Mouse (Mus musculus): ENCODE measurements around the gene Cpsf6. TPM values are rescaled to one million over a fixed set of nuclear protein-coding genes. Genes with fewer than 3 reads are reported as not detected.

Cpsf6 gene
- polyA plus RNA-seq, 1 experiment from 2014 or later, result 93.0 TPM

DNA sequence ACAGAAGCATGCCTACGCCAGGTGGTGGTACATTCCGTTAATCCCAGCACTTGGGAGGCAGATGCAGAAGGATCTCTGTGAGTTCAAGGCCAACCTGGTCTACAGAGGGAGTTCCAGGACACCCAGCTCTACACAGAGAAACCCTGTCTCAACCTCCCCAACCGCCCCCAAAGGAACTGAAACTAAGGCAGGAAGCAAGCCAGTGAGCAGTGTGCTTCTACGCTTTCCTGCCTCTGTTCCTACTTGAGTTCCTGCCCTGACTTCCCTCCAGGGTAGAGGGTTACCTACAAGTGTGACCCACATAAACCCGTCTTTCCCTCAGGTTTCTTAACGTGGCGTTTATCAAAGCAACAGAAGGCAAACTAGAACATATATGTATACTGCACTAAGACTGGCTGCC lies 56.0 kb downstream of the Cpsf6 start:
- H3K9ac ChIP-seq (ENCODE audit: low read length), result no peak overlapping the region
- H3K36me3 ChIP-seq (ENCODE audit: control insufficient read depth, insufficient read depth, low read length), result no peaks in the 10 kb centered on the region
- no peak overlapping the region for H3K4me2 ChIP-seq (ENCODE audit: low read length)
- peaks cover 0 to 3% of the 10 kb centered on the region in 2 experiments; a peak in 1 of 4 replicates for H3K4me1 ChIP-seq (ENCODE audit: control insufficient read depth in 2 of 2, insufficient read depth in 2 of 2, low read length in 2 of 2)
- no peak for ATAC-seq (ENCODE audit: insufficient number of reproducible peaks, insufficient read depth, low FRiP score, low read depth)
- H3K9me3 ChIP-seq (ENCODE audit: control insufficient read depth, low read length), result no peaks in the 10 kb centered on the region
- no peaks in the 10 kb centered on the region for H3K27me3 ChIP-seq (ENCODE audit: control insufficient read depth, insufficient read depth, low read length)
- WGBS, result 87% methylated on average over 7 of the region's 7 CpGs
- no peak overlapping the region for H3K4me3 ChIP-seq (ENCODE audit: control insufficient read depth in 1 of 2, insufficient read depth in 1 of 2, low read depth in 1 of 2, low read length in 2 of 2)
- no peak overlapping the region for H3K27ac ChIP-seq (replicated peaks in 1 of 2; ENCODE audit: control insufficient read depth in 1 of 2, insufficient read depth in 1 of 2, low read depth in 2 of 2, low read length in 2 of 2)

DNA sequence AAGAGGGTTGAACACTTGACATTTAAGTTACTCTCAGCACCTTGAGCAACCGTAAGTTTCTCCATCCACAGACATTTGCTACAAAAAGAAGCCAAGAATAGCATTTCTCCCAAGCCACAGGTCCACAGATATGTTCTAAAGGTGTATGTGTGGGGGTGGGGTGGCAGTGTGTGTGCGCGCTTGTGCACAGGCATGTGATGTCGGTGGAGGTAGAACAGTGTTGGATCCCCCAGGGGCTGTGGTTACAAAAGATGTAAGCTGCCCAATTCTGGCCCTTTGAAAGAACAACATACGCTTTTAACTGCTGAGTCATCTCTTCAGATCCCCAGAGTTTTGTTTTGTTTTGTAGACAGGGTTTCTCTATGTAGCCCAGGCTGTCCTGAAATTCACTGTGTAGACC lies 57.2 kb downstream of the Cpsf6 start:
- Histone ChIP-seq H3K4me2 (ENCODE audit: low read length) (no peak overlapping the region), H3K27me3 (ENCODE audit: control insufficient read depth, insufficient read depth, low read length) (no peaks in the 10 kb centered on the region), H3K27ac (replicated peaks in 1 of 2; ENCODE audit: control insufficient read depth in 1 of 2, insufficient read depth in 1 of 2, low read depth in 2 of 2, low read length in 2 of 2) (no peak overlapping the region), H3K4me3 (ENCODE audit: control insufficient read depth in 1 of 2, insufficient read depth in 1 of 2, low read depth in 1 of 2, low read length in 2 of 2) (no peak overlapping the region), H3K36me3 (ENCODE audit: control insufficient read depth, insufficient read depth, low read length) (no peaks in the 10 kb centered on the region), H3K4me1 (ENCODE audit: control insufficient read depth in 2 of 2, insufficient read depth in 2 of 2, low read length in 2 of 2) (no peaks in the 10 kb centered on the region), H3K9ac (ENCODE audit: low read length) (no peak overlapping the region), H3K9me3 (ENCODE audit: control insufficient read depth, low read length) (no peaks in the 10 kb centered on the region)
- 90% methylated on average over 5 of the region's 5 CpGs for WGBS
- ATAC-seq (ENCODE audit: insufficient number of reproducible peaks, insufficient read depth, low FRiP score, low read depth), result no peak

DNA sequence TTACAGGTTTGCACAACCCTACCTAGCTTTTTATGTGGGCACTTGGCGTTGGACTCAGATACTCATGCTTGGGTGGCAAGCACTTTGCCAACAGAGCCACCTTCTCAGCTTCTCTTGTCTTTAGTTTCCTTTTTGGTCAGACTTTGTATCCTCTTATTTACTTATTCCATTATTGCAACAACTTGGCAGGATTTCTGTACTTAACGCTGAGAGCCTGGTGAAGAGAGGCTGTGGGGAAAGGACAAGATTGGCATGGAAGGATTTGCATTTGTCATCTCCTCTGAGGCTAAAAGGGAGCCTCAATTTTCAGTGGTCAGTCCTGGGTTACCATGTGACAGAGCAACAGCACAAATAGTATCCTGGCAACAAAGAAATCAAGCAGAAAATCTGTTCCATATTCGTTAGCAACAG lies 59.2 kb downstream of the Cpsf6 start:
- Histone ChIP-seq H3K36me3 (ENCODE audit: control insufficient read depth, insufficient read depth, low read length) (no peaks in the 10 kb centered on the region), H3K27ac (replicated peaks in 1 of 2; ENCODE audit: control insufficient read depth in 1 of 2, insufficient read depth in 1 of 2, low read depth in 2 of 2, low read length in 2 of 2) (no peak overlapping the region), H3K9me3 (ENCODE audit: control insufficient read depth, low read length) (no peaks in the 10 kb centered on the region), H3K9ac (ENCODE audit: low read length) (no peak overlapping the region), H3K4me2 (ENCODE audit: low read length) (no peak overlapping the region), H3K27me3 (ENCODE audit: control insufficient read depth, insufficient read depth, low read length) (no peaks in the 10 kb centered on the region), H3K4me3 (ENCODE audit: control insufficient read depth in 1 of 2, insufficient read depth in 1 of 2, low read depth in 1 of 2, low read length in 2 of 2) (no peak overlapping the region), H3K4me1 (ENCODE audit: control insufficient read depth in 2 of 2, insufficient read depth in 2 of 2, low read length in 2 of 2) (no peaks in the 10 kb centered on the region)
- ATAC-seq (ENCODE audit: insufficient number of reproducible peaks, insufficient read depth, low FRiP score, low read depth), result no peak
- 81% methylated on average over 3 of the region's 3 CpGs for WGBS

DNA sequence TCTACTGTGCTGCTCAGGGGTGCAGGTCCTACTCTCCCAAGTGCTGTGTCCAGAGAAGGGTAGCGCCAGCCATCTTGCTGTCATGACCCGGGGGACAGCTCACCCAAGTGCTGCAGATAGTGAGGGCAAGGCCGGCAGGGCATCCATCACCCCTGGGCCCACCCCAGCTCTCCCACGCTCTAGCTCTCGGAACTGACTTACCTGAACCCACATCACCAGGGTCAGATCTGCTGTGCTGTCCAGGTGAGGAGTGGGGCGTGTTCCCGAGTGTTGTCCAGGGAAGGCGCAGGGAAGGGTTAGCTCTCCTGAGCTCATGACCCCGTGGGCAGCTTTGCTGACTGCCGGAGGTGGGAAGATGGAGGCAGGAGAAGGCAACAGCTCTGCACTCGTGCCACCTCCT lies 63.4 kb downstream of the Cpsf6 start:
- Histone ChIP-seq H3K4me1 (ENCODE audit: control insufficient read depth in 2 of 2, insufficient read depth in 2 of 2, low read length in 2 of 2) (no peaks in the 10 kb centered on the region), H3K9me3 (ENCODE audit: control insufficient read depth, low read length) (no peaks in the 10 kb centered on the region)

DNA sequence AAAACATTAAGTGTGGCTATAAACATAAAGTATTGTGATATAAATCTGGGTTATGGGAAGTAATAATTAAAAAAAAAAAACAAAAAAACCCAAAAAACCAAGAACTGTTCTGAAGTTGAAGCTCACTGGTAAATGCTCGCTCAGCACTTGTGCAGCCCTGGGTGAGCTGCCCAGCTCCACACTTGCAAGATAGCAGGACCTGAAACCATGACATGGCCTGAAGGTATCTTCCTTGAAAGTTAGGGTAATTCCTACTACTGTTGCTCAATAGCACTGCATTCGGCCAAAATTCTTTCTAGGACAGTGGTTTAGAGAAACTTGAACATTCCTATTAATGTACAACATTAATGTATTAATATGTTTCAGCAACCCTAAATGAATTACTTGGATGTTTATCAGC lies 66.7 kb downstream of the Cpsf6 start:
- Histone ChIP-seq H3K36me3 (ENCODE audit: control insufficient read depth, insufficient read depth, low read length) (no peaks in the 10 kb centered on the region), H3K4me1 (ENCODE audit: control insufficient read depth in 2 of 2, insufficient read depth in 2 of 2, low read length in 2 of 2) (no peaks in the 10 kb centered on the region), H3K4me3 (ENCODE audit: control insufficient read depth in 1 of 2, insufficient read depth in 1 of 2, low read depth in 1 of 2, low read length in 2 of 2) (no peak overlapping the region), H3K27me3 (ENCODE audit: control insufficient read depth, insufficient read depth, low read length) (no peaks in the 10 kb centered on the region), H3K9ac (ENCODE audit: low read length) (no peak overlapping the region), H3K9me3 (ENCODE audit: control insufficient read depth, low read length) (no peaks in the 10 kb centered on the region), H3K27ac (replicated peaks in 1 of 2; ENCODE audit: control insufficient read depth in 1 of 2, insufficient read depth in 1 of 2, low read depth in 2 of 2, low read length in 2 of 2) (no peak overlapping the region), H3K4me2 (ENCODE audit: low read length) (no peak overlapping the region)
- no peak for ATAC-seq (ENCODE audit: insufficient number of reproducible peaks, insufficient read depth, low FRiP score, low read depth)
- WGBS, result 82% methylated on average over 2 of the region's 2 CpGs

More for the DNA sequence above, 63.4 kb downstream of the Cpsf6 start:
- WGBS, result 86% methylated on average over 11 of the region's 11 CpGs
- H3K4me3 ChIP-seq (ENCODE audit: control insufficient read depth in 1 of 2, insufficient read depth in 1 of 2, low read depth in 1 of 2, low read length in 2 of 2), result no peak overlapping the region
- no peaks in the 10 kb centered on the region for H3K36me3 ChIP-seq (ENCODE audit: control insufficient read depth, insufficient read depth, low read length)
- no peak overlapping the region for H3K4me2 ChIP-seq (ENCODE audit: low read length)
- H3K27me3 ChIP-seq (ENCODE audit: control insufficient read depth, insufficient read depth, low read length), result no peaks in the 10 kb centered on the region
- ATAC-seq (ENCODE audit: insufficient number of reproducible peaks, insufficient read depth, low FRiP score, low read depth), result no peak
- no peak overlapping the region for H3K9ac ChIP-seq (ENCODE audit: low read length)
- H3K27ac ChIP-seq (replicated peaks in 1 of 2; ENCODE audit: control insufficient read depth in 1 of 2, insufficient read depth in 1 of 2, low read depth in 2 of 2, low read length in 2 of 2), result no peak overlapping the region

DNA sequence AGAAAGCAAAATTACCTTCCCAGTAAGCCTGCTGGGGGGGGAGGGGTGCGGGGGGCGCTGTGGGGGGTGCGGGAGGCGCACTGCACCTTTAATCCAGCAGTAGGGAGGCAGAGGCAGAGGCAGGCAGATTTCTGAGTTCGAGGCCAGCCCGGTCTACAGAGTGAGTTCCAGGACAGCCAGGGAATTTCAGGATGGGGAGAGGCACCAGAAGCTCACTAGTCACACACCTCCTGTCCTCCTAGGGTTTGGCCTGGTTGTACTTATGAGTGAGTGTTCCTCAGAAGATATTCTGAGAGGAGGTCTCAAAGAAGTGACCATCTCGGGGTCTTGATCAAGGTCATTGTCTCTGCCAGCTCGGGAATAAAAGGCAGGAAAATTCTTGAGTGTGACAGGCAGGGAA lies 67.6 kb downstream of the Cpsf6 start:
- no peak overlapping the region for H3K4me2 ChIP-seq (ENCODE audit: low read length)
- H3K4me1 ChIP-seq (ENCODE audit: control insufficient read depth in 2 of 2, insufficient read depth in 2 of 2, low read length in 2 of 2), result no peaks in the 10 kb centered on the region
- 77% methylated on average over 8 of the region's 8 CpGs for WGBS
- no peaks in the 10 kb centered on the region for H3K36me3 ChIP-seq (ENCODE audit: control insufficient read depth, insufficient read depth, low read length)
- H3K9me3 ChIP-seq (ENCODE audit: control insufficient read depth, low read length), result no peaks in the 10 kb centered on the region
- H3K4me3 ChIP-seq (ENCODE audit: control insufficient read depth in 1 of 2, insufficient read depth in 1 of 2, low read depth in 1 of 2, low read length in 2 of 2), result no peak overlapping the region
- H3K27ac ChIP-seq (replicated peaks in 1 of 2; ENCODE audit: control insufficient read depth in 1 of 2, insufficient read depth in 1 of 2, low read depth in 2 of 2, low read length in 2 of 2), result no peak overlapping the region
- H3K27me3 ChIP-seq (ENCODE audit: control insufficient read depth, insufficient read depth, low read length), result no peaks in the 10 kb centered on the region
- no peak overlapping the region for H3K9ac ChIP-seq (ENCODE audit: low read length)
- no peak for ATAC-seq (ENCODE audit: insufficient number of reproducible peaks, insufficient read depth, low FRiP score, low read depth)

DNA sequence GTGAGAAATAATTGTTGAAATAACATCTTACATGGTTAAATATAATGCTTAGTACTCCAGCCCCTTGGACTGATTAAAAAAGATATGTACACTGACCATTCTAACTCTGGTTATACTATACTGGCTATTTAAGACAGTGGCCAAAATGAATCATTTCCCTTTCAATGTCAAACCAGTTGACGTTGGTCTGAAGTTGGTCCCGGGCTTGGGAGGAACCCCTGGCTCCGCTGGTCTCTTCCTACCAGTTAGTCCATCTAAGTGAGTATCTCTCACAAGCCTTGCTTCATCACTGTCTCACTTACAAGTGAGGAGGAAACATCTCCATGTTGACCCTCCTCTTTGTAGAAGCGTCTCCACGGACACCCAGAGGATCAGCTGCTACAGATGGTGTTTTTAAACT lies 75.4 kb downstream of the Cpsf6 start:
- no peak overlapping the region for H3K4me2 ChIP-seq (ENCODE audit: low read length)
- no peak for ATAC-seq (ENCODE audit: insufficient number of reproducible peaks, insufficient read depth, low FRiP score, low read depth)
- no peaks in the 10 kb centered on the region for H3K9me3 ChIP-seq (ENCODE audit: control insufficient read depth, low read length)
- no peaks in the 10 kb centered on the region for H3K27me3 ChIP-seq (ENCODE audit: control insufficient read depth, insufficient read depth, low read length)
- 80% methylated on average over 5 of the region's 5 CpGs for WGBS
- no peak overlapping the region for H3K27ac ChIP-seq (replicated peaks in 1 of 2; ENCODE audit: control insufficient read depth in 1 of 2, insufficient read depth in 1 of 2, low read depth in 2 of 2, low read length in 2 of 2)
- H3K9ac ChIP-seq (ENCODE audit: low read length), result no peak overlapping the region
- no peaks in the 10 kb centered on the region for H3K36me3 ChIP-seq (ENCODE audit: control insufficient read depth, insufficient read depth, low read length)
- H3K4me1 ChIP-seq (ENCODE audit: control insufficient read depth in 2 of 2, insufficient read depth in 2 of 2, low read length in 2 of 2), result no peaks in the 10 kb centered on the region
- H3K4me3 ChIP-seq (ENCODE audit: control insufficient read depth in 1 of 2, insufficient read depth in 1 of 2, low read depth in 1 of 2, low read length in 2 of 2), result no peak overlapping the region

DNA sequence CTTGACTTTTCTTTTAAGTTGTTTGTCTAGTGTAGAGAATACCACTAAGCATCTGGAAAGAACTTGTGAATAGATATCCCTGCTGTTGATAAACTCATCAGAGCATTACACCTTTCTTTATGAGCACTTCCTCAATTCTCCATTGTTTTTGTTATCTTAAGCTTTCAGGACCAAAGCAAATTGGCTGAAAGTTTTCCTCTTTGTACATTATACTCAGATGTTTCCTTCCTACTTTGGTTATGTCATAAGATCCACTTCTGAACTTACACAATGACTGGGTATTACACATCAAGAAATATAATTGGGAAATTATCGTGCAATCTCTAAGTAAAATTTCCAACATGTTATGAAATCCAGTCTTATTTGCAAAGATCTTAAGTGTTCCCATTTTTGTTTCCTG lies 78.1 kb downstream of the Cpsf6 start:
- Histone ChIP-seq H3K27ac (replicated peaks in 1 of 2; ENCODE audit: control insufficient read depth in 1 of 2, insufficient read depth in 1 of 2, low read depth in 2 of 2, low read length in 2 of 2) (no peak overlapping the region), H3K4me1 (ENCODE audit: control insufficient read depth in 2 of 2, insufficient read depth in 2 of 2, low read length in 2 of 2) (no peaks in the 10 kb centered on the region), H3K36me3 (ENCODE audit: control insufficient read depth, insufficient read depth, low read length) (no peaks in the 10 kb centered on the region), H3K4me2 (ENCODE audit: low read length) (no peak overlapping the region), H3K9me3 (ENCODE audit: control insufficient read depth, low read length) (no peaks in the 10 kb centered on the region), H3K4me3 (ENCODE audit: control insufficient read depth in 1 of 2, insufficient read depth in 1 of 2, low read depth in 1 of 2, low read length in 2 of 2) (no peak overlapping the region), H3K9ac (ENCODE audit: low read length) (no peak overlapping the region), H3K27me3 (ENCODE audit: control insufficient read depth, insufficient read depth, low read length) (no peaks in the 10 kb centered on the region)
- ATAC-seq (ENCODE audit: insufficient number of reproducible peaks, insufficient read depth, low FRiP score, low read depth), result no peak
- 70% methylated on average over 1 of the region's 1 CpGs for WGBS
